Mouse (Mus musculus): ENCODE results near the gene Lyrm7. TPM values are rescaled to one million over a fixed set of nuclear protein-coding genes. Genes with fewer than 3 reads are reported as not detected.

Gene Lyrm7
- polyA plus RNA-seq, 1 experiment from 2014 or later = 25.7 TPM

- 84% methylated on average over 28 of the region's 28 CpGs for WGBS
- Histone ChIP-seq H3K4me2 (ENCODE audit: low read depth, low read length) (no peak overlapping the region), H3K9ac (ENCODE audit: low read length) (no peak overlapping the region), H3K27ac (ENCODE audit: low read length) (no peak overlapping the region), H3K4me3 (ENCODE audit: low read length) (no peak overlapping the region), H3K4me1 (ENCODE audit: control insufficient read depth, insufficient read depth, low read length) (no peaks in the 10 kb centered on the region), H3K9me3 (replicated peaks; ENCODE audit: control insufficient read depth, low read length) (peaks cover 4% of the 10 kb centered on the region; the same call in 1 of the 2 replicates), H3K36me3 (ENCODE audit: control insufficient read depth, insufficient read depth) (no peaks in the 10 kb centered on the region), H3K27me3 (ENCODE audit: control insufficient read depth, insufficient read depth, low read length) (no peaks in the 10 kb centered on the region)
- ATAC-seq (replicated peaks; ENCODE audit: extremely low read depth, insufficient read depth, low FRiP score) = no peak
Observed at GRCm38 (mm10) chr11:54806891-54807290, 53.8 kb downstream of the Lyrm7 start.

- H3K27me3 ChIP-seq (ENCODE audit: control insufficient read depth, insufficient read depth, low read length) = no peaks in the 10 kb centered on the region
- no peak overlapping the region for H3K9ac ChIP-seq (ENCODE audit: low read length)
- peaks cover 4% of the 10 kb centered on the region; the same call in 1 of the 2 replicates for H3K9me3 ChIP-seq (replicated peaks; ENCODE audit: control insufficient read depth, low read length)
- H3K4me1 ChIP-seq (ENCODE audit: control insufficient read depth, insufficient read depth, low read length) = no peaks in the 10 kb centered on the region
- H3K27ac ChIP-seq (ENCODE audit: low read length) = peak overlapping the region; percentile 48
- ATAC-seq (replicated peaks; ENCODE audit: extremely low read depth, insufficient read depth, low FRiP score) = no peak
- WGBS = 56% methylated on average over 4 of the region's 4 CpGs
- H3K36me3 ChIP-seq (ENCODE audit: control insufficient read depth, insufficient read depth) = no peaks in the 10 kb centered on the region
- H3K4me2 ChIP-seq (ENCODE audit: low read depth, low read length) = no peak overlapping the region
- H3K4me3 ChIP-seq (ENCODE audit: low read length) = no peak overlapping the region
Observed at GRCm38 (mm10) chr11:54805196-54805595, 55.5 kb downstream of the Lyrm7 start.

DNA sequence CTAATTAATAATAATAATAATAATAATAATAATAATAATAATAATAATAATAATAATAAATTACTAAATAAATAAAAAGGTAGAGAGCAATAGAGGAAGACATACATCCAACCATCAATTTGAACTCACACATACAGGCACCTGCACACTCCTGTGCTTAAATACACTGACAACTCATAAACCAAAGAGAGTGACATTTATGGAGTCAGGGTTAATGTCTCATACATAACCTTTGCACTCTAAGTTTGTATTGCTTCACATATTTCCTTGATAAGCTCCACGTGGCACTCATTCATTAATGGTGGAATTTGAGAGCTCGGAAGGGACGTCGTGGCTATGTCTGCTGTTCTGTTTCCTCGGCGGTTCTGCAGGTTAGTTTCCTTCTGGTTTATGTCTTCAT is 58.1 kb downstream of the Lyrm7 start:
- H3K9ac ChIP-seq (ENCODE audit: low read length) = no peak overlapping the region
- no peaks in the 10 kb centered on the region for H3K27me3 ChIP-seq (ENCODE audit: control insufficient read depth, insufficient read depth, low read length)
- no peaks in the 10 kb centered on the region for H3K4me1 ChIP-seq (ENCODE audit: control insufficient read depth, insufficient read depth, low read length)
- no peak for ATAC-seq (replicated peaks; ENCODE audit: extremely low read depth, insufficient read depth, low FRiP score)
- H3K4me2 ChIP-seq (ENCODE audit: low read depth, low read length) = no peak overlapping the region
- H3K36me3 ChIP-seq (ENCODE audit: control insufficient read depth, insufficient read depth) = no peaks in the 10 kb centered on the region
- no peak overlapping the region for H3K4me3 ChIP-seq (ENCODE audit: low read length)
- no peak overlapping the region for H3K27ac ChIP-seq (ENCODE audit: low read length)
- H3K9me3 ChIP-seq (replicated peaks; ENCODE audit: control insufficient read depth, low read length) = peaks cover 4% of the 10 kb centered on the region; the same call in 1 of the 2 replicates
- 52% methylated on average over 6 of the region's 6 CpGs for WGBS

DNA sequence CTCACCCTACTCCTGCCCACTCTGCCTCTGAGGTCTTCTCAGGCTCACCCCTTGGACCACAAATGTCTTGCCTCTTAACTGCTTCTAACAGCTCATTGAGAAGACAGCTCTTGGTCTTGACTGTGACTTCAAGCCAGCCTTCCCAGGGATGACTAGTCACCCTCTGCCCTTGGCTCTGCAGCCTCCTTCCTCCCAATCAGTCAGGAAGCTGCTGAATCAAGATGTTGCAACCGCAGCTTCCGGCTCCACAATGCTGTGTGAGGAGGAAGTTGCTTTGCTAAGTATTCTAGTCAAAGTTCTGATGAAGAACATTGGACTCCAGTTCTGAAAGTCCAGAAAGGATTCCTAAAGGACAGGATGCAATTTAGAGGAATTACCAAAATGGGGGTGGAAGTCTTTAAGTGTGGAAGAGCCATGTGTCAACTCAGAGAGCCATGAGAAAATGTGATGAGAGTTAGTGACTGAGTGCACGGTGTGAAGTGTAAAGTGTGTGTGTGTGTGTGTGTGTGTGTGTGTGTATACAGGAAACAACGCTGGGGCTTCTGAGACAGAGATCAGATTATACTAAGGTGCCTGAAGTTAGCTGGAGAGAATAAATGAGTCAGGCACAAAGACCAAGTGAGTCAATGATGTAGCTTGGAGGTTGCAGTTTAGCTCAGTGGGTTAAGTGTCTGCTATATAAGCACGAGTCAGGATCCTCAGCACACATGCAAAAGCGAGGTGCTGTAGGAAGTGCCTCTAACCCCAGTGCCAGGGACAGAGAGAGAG is 58.7 kb downstream of the Lyrm7 start:
- 43% methylated on average over 6 of the region's 6 CpGs for WGBS
- peak; percentile 32; the same call in 1 of the 2 replicates for ATAC-seq (replicated peaks; ENCODE audit: extremely low read depth, insufficient read depth, low FRiP score)
- H3K9ac ChIP-seq (ENCODE audit: low read length) = no peak overlapping the region

GRCm38 (mm10) chr11:54796551-54796950 is 64.2 kb downstream of the Lyrm7 start:
- H3K36me3 ChIP-seq (ENCODE audit: control insufficient read depth, insufficient read depth) = no peaks in the 10 kb centered on the region
- no peak overlapping the region for H3K4me3 ChIP-seq (ENCODE audit: low read length)
- no peak overlapping the region for H3K4me2 ChIP-seq (ENCODE audit: low read depth, low read length)
- no peaks in the 10 kb centered on the region for H3K9me3 ChIP-seq (replicated peaks; ENCODE audit: control insufficient read depth, low read length)
- H3K27me3 ChIP-seq (ENCODE audit: control insufficient read depth, insufficient read depth, low read length) = no peaks in the 10 kb centered on the region
- H3K4me1 ChIP-seq (ENCODE audit: control insufficient read depth, insufficient read depth, low read length) = no peaks in the 10 kb centered on the region
- H3K9ac ChIP-seq (ENCODE audit: low read length) = no peak overlapping the region
- no peak for ATAC-seq (replicated peaks; ENCODE audit: extremely low read depth, insufficient read depth, low FRiP score)
- 72% methylated on average over 11 of the region's 11 CpGs for WGBS
- no peak overlapping the region for H3K27ac ChIP-seq (ENCODE audit: low read length)

More for the DNA sequence above, 58.7 kb downstream of the Lyrm7 start:
- Histone ChIP-seq H3K9me3 (replicated peaks; ENCODE audit: control insufficient read depth, low read length) (peaks cover 4% of the 10 kb centered on the region; the same call in 1 of the 2 replicates), H3K4me3 (ENCODE audit: low read length) (no peak overlapping the region), H3K27me3 (ENCODE audit: control insufficient read depth, insufficient read depth, low read length) (no peaks in the 10 kb centered on the region), H3K27ac (ENCODE audit: low read length) (no peak overlapping the region), H3K4me2 (ENCODE audit: low read depth, low read length) (no peak overlapping the region), H3K4me1 (ENCODE audit: control insufficient read depth, insufficient read depth, low read length) (no peaks in the 10 kb centered on the region), H3K36me3 (ENCODE audit: control insufficient read depth, insufficient read depth) (no peaks in the 10 kb centered on the region)

GRCm38 (mm10) chr11:54794678-54795077 is 66.0 kb downstream of the Lyrm7 start:
- Histone ChIP-seq H3K9me3 (replicated peaks; ENCODE audit: control insufficient read depth, low read length) (no peaks in the 10 kb centered on the region), H3K27me3 (ENCODE audit: control insufficient read depth, insufficient read depth, low read length) (no peaks in the 10 kb centered on the region), H3K9ac (ENCODE audit: low read length) (no peak overlapping the region), H3K4me3 (ENCODE audit: low read length) (no peak overlapping the region), H3K27ac (ENCODE audit: low read length) (no peak overlapping the region), H3K4me1 (ENCODE audit: control insufficient read depth, insufficient read depth, low read length) (no peaks in the 10 kb centered on the region), H3K4me2 (ENCODE audit: low read depth, low read length) (no peak overlapping the region), H3K36me3 (ENCODE audit: control insufficient read depth, insufficient read depth) (no peaks in the 10 kb centered on the region)
- WGBS = 88% methylated on average over 3 of the region's 3 CpGs
- no peak for ATAC-seq (replicated peaks; ENCODE audit: extremely low read depth, insufficient read depth, low FRiP score)

DNA sequence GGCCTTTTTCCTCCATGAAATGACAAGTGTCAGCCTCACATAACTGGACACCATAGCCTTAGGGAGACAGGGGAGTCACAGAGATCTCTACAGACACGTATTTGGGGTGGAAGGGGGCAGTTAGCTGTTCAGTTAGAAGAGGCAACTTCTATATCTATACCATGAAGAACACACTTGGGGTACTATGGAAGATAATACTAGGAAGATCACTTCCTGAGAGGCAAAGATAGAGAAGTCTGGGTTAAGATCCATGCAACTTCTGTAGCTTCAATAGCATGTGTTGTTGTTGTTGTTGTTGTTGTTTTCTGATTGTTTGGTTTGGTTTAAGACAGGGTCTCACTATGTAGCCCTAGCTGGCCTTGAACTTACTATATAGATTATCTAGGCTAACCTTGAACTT is 67.5 kb downstream of the Lyrm7 start:
- Histone ChIP-seq H3K27me3 (ENCODE audit: control insufficient read depth, insufficient read depth, low read length) (no peaks in the 10 kb centered on the region), H3K9me3 (replicated peaks; ENCODE audit: control insufficient read depth, low read length) (no peaks in the 10 kb centered on the region), H3K4me2 (ENCODE audit: low read depth, low read length) (no peak overlapping the region), H3K36me3 (ENCODE audit: control insufficient read depth, insufficient read depth) (no peaks in the 10 kb centered on the region), H3K4me3 (ENCODE audit: low read length) (no peak overlapping the region), H3K9ac (ENCODE audit: low read length) (no peak overlapping the region), H3K27ac (ENCODE audit: low read length) (no peak overlapping the region), H3K4me1 (ENCODE audit: control insufficient read depth, insufficient read depth, low read length) (no peaks in the 10 kb centered on the region)
- ATAC-seq (replicated peaks; ENCODE audit: extremely low read depth, insufficient read depth, low FRiP score) = no peak
- 70% methylated on average over 1 of the region's 1 CpGs for WGBS

DNA sequence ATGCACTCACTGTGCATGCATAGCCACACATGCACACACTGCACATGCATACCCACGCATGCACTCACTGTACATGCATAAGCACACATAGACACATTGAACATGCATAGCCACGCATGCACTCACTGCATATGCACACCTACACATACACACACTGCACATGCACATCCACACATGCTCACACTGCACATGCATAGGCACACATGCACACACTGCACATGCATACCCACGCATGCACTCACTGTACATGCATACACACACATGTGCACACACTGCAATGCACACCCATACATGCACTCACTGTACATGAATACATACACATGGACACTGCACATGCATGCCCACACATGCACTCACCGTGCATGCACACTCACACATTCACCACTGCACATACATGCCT is 69.3 kb downstream of the Lyrm7 start:
- Histone ChIP-seq H3K36me3 (ENCODE audit: control insufficient read depth, insufficient read depth) (no peaks in the 10 kb centered on the region), H3K4me3 (ENCODE audit: low read length) (no peak overlapping the region), H3K4me2 (ENCODE audit: low read depth, low read length) (no peak overlapping the region), H3K9me3 (replicated peaks; ENCODE audit: control insufficient read depth, low read length) (no peaks in the 10 kb centered on the region), H3K4me1 (ENCODE audit: control insufficient read depth, insufficient read depth, low read length) (peaks cover under 1% of the 10 kb centered on the region), H3K27me3 (ENCODE audit: control insufficient read depth, insufficient read depth, low read length) (no peaks in the 10 kb centered on the region), H3K9ac (ENCODE audit: low read length) (no peak overlapping the region), H3K27ac (ENCODE audit: low read length) (no peak overlapping the region)
- no peak for ATAC-seq (replicated peaks; ENCODE audit: extremely low read depth, insufficient read depth, low FRiP score)
- 91% methylated on average over 4 of the region's 4 CpGs for WGBS

All from heart, embryonic 16.5 days (tissue).